Mouse (Mus musculus): ENCODE results near the gene Eif3f.

Eif3f gene

GRCm38 (mm10) chr7:108933794-108934731 is at the start of gene Eif3f:
Eif3f (plus strand) TSS chr7:108934417.
- peak; percentile 98 for DNase-seq (ENCODE audit: low spot score)

GRCm38 (mm10) chr7:108884906-108885305 is 49.3 kb upstream of the Eif3f start, which contains the start of gene Olfr518:
Olfr518 (minus strand) TSS chr7:108885006.
- DNase-seq (ENCODE audit: low spot score), result no peak

GRCm38 (mm10) chr7:108894320-108894719 is 39.9 kb upstream of the Eif3f start, which contains the start of gene Olfr519:
Olfr519 (minus strand) TSS chr7:108894420.
- DNase-seq (ENCODE audit: low spot score), result no peak

GRCm38 (mm10) chr7:108903969-108904368 is 30.2 kb upstream of the Eif3f start:
- no peak for DNase-seq (ENCODE audit: low spot score)

GRCm38 (mm10) chr7:108927043-108927442 is 7.2 kb upstream of the Eif3f start:
- no peak for DNase-seq (ENCODE audit: low spot score)

- peak; percentile 2 for DNase-seq (ENCODE audit: low spot score)
These were observed 5.7 kb upstream of the Eif3f start for GRCm38 (mm10) chr7:108928280-108929188.

GRCm38 (mm10) chr7:108929726-108930393 is 4.4 kb upstream of the Eif3f start, which contains the start of gene Nlrp10:
Nlrp10 (minus strand) TSS chr7:108930178.
- no peak for DNase-seq (ENCODE audit: low spot score)

GRCm38 (mm10) chr7:108934836-108935235 is 619 bp downstream of the Eif3f start:
- DNase-seq (ENCODE audit: low spot score), result no peak

GRCm38 (mm10) chr7:108935411-108935810 is 1.2 kb downstream of the Eif3f start:
- DNase-seq (ENCODE audit: low spot score), result no peak

- DNase-seq (ENCODE audit: low spot score), result no peak
These were observed 2.4 kb downstream of the Eif3f start for GRCm38 (mm10) chr7:108936591-108936990.

GRCm38 (mm10) chr7:108941466-108941865 is 7.2 kb downstream of the Eif3f start:
- no peak for DNase-seq (ENCODE audit: low spot score)

- peak; percentile 70 for DNase-seq (ENCODE audit: low spot score)
These were observed 9.8 kb downstream of the Eif3f start for GRCm38 (mm10) chr7:108944002-108944401.

GRCm38 (mm10) chr7:108948611-108949010 is 14.4 kb downstream of the Eif3f start:
- DNase-seq (ENCODE audit: low spot score), result no peak

- DNase-seq (ENCODE audit: low spot score), result no peak
These were observed 15.1 kb downstream of the Eif3f start for GRCm38 (mm10) chr7:108949301-108949700.

- DNase-seq (ENCODE audit: low spot score), result peak; percentile 79
These were observed 16.1 kb downstream of the Eif3f start, which contains the start of gene Tub for GRCm38 (mm10) chr7:108950312-108950761. Tub (plus strand) TSS chr7:108950338.

GRCm38 (mm10) chr7:108950762-108951331 is 16.6 kb downstream of the Eif3f start:
- DNase-seq (ENCODE audit: low spot score), result peak; percentile 25

GRCm38 (mm10) chr7:108952801-108953200 is 18.6 kb downstream of the Eif3f start:
- no peak for DNase-seq (ENCODE audit: low spot score)

- peak; percentile 59 for DNase-seq (ENCODE audit: low spot score)
These were observed 20.0 kb downstream of the Eif3f start for GRCm38 (mm10) chr7:108954185-108954584.

GRCm38 (mm10) chr7:108957734-108958133 is 23.5 kb downstream of the Eif3f start:
- no peak for DNase-seq (ENCODE audit: low spot score)

- DNase-seq (ENCODE audit: low spot score), result no peak
These were observed 31.8 kb downstream of the Eif3f start for GRCm38 (mm10) chr7:108965968-108966367.

GRCm38 (mm10) chr7:108966742-108967362 is 32.6 kb downstream of the Eif3f start:
- DNase-seq (ENCODE audit: low spot score), result peak; percentile 85

All from embryo, embryonic 10 days (tissue).